Mouse (Mus musculus) ovary, postnatal 10 days (tissue): Measurements from ENCODE around the gene Senp7.
"Not testable (repeated sequence)": the region's sequence is repeated elsewhere in the genome, so short reads cannot be mapped to it uniquely, and the experiment has no call there.

Source experiments
- DNase-seq: peaks from one replicate; pipeline ENCODE4 v3.0.0; 2022; ENCODE audit warnings: low spot score

The Senp7 gene

DNA sequence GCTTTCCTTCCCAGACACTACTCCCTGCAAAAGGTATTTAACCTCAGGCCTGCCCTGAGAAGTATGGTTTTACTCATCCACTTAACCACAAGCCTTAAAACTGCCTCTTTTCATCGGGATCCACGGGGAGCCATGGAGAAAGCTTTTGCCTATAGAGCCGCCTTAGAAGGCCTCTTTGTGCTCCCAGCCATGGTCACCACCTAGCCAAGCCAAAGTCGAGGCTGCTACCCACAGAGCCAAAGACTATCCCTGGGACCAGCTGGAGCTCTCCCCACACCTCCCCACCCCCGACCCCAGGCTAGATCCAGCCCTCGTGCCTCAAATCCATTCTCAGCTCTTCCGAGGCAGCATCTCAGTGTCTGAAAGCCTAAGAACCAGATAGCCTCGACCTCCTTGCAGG lies 18.0 kb downstream of the Senp7 start:
- DNase-seq: no peak

DNA sequence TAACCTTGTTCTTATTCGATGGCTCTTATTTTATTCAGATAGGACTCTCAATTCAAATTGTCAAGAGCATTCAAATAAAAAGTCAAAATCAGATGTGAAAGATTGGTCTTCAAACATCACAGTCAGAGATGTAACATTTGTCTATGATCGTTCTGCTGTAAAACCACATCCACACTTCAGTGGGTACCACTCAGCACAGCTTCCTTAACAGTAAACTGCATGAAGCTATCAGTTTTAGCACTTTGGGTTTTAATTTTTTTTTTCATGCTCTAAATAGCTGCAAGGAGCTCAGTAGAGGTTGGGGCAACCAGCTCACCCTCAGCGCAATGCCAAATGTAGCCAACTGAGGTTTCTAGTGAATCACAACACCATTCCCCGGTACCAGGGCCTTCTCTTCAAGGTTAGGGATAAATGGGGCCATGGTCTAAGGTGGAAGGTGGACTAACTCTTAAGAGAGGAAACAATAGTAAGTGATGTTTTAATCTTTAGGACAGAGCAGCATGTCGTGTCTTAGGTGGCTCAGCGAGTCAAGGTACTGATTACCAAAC lies 20.5 kb downstream of the Senp7 start:
- no peak for DNase-seq

DNA sequence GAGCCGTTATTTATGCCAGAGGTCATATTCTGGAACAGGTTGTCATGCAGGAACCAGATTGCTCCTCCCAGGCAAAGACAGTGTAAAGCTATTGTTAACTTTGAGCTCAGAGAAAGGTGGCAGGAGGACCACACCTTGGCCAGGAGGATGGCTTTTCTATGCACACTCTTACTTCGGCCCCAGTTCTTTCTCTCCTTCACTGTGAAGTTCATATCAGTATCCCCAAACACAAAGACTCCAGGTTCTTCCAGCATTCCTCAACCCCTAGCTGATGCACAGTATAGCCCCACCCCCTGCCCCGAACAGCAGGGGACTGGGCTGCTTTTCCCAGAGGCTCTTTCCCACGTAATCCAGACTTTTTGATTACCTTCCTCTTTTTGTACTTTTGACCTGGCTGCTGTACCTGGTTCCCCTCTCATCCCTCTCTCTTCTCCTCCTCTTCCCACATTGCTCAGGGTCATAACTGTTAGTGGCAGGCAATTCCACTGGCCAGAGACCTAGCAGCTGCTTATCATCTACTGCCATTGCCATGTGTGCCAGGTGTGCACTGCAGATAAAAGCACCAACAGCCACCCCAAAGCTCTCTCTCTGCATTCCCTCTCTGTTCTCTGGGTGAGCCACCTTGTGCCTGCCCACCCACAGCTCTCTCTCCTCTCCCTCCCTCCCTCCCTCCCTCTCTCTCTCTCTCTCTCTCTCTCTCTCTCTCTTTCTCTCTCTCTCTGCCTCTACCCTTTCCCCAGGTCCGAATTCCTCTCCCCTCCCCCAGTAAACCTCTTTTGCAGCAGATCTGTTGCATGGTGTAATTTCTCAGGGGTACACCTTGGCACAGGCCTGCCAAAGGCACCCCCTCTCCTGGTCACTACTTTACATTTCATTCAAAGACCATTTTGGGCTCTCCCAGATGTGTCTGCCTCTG lies 23.4 kb downstream of the Senp7 start:
- no peak for DNase-seq

DNA sequence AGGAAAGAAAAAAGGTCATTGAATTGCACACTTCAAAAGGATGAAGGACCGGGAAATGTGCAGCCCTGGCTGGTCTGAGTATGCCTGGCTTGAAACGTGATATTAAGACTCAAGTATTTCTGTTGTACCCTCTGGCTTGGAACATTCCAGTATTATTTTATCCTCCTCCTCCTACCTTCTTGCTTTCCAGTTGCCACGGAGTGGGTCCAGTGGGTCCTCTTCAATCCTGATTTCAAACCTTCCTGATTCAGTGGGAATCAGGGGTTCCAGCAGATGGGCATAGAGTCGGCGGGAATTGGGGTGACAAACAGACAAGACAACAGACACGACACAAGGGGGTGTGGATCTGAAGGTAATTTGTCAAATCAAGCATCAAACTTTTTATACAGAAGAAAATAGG lies 24.4 kb downstream of the Senp7 start:
- no peak for DNase-seq

DNA sequence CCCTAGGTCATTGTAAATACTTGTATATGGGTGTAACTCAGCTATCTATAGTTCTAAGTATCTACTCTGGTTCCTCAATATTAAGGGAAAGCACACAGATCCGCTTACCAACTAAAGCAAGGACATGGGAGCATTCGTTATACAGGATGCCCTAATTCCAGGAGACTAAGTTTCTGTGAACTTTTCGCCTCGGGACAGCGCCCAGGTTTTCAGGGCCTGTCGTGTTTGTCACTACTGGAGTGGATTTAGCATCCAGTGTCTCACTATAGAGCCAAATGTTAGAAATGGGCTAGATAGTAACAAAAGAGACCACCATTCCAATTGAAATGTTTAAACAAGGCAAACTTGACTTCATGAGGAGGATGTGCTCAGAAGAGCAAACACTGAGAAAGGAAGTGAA lies 25.0 kb downstream of the Senp7 start:
- DNase-seq: not testable (repeated sequence)

DNA sequence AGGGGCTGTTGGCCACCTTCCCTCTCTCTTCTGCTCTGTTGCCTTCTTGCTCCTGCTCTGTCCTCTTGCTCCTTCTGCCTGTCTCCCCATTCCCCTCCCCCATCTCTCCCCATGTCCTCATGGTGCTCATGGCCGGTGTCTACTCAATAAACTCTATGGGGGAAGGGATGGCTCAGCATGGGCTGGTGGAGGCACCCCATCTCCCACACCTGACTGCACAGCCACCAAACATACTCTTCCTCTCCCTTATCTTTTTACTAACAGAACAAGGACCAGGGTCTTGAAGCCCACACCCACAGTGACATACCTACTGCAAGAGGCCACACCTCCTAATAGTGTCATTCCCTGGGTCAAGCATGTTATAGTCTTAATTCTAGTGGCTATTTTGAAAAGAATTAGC lies 26.0 kb downstream of the Senp7 start:
- no peak for DNase-seq

DNA sequence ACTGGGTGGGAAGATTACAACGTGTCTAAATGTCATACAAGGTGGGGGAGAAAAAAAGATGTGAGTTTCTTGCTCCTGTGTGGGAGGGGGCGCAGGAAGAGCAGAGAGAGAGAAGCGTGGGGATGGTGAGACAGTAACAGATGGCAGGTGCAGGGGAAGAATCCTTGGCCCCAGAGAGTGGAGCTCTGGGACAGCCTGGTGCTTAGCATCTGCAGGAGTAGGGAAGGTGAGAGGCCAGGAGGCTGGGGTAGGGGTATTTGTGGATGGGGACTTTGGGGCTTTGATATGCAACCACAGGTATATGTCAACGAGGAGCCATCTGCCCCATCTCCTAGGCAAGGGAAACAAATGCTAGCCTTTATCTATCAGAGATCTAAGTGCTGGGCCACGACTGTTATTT lies 26.4 kb downstream of the Senp7 start:
- DNase-seq: no peak

DNA sequence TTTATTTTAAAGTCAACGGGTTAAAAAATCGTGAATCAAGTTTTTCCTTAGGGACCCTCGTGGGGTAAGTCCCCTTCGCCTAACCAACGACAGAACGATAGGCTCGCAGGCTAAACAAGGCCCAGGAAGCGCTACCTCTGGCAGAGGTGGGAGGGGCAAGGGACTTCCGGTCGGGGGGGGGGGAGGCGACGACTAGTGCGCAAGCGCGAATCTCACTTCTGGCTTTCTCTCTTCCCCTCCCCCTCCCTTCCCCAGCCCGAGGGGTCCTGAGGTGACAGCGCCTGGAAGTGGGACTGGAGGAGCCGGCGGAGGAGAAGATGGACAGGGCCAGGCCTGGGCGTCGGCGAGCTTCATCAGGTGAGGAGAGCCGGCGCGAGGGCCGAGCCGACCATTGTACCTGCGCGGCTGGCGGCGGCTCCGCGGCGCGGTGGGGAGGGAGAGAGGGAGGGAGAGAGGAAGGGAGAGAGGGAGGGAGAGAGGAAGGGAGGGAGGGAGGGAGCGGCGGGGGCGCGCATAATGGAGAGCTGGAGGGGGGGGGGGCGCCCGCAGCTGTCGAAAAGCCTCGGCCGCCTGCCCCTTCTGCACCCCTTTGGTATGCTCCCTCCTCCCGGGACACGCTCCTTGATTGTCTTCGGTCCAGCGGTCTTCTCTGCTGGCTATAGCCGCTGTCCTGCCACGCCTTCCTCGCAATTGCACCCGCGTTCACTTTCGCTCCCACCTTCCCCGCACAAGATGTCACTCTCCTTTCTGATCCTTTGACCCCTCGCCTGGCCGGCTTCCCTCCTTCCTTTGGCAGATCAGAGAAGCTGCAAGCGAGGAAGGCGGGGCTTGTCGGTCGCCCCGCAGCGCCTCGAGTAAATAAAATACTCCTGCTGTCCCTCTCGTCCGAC lies 27.3 kb downstream of the Senp7 start:
- peak; percentile 80 for DNase-seq

DNA sequence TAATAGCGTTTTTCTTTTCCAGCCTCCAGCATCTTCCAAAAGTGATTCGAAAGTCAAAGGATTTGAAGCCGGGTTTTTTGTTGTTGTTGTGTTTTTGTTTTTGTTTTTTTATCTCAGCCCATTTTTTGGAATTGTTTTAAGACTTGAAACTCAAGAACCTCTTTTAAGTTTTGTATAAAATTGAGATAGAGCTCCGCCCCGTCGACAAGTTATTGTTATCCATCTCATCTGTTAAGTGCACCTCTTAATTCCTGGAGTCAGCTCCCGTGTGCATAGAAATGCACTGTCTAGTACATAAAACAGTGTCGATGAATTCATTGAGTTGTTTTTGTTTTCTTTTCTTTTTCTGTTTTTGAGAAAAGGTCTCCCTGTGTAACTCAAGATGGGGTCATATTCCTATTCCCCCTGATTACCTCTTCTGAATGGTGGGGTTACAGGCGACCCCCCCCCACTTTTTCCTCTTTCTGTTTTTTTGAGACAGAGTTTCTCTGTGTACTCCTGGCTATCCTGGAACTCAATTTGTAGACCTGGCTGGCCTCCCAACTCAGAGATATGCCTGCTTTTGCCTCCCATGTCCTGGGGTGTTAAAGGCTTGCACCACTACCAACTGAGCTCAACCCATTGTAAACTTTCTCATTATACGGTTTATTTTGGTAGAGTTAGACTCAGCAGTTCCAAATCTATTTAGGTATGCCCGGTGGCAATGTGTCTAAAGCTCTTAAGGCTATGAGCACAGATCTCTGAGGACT lies 28.2 kb downstream of the Senp7 start:
- no peak for DNase-seq

DNA sequence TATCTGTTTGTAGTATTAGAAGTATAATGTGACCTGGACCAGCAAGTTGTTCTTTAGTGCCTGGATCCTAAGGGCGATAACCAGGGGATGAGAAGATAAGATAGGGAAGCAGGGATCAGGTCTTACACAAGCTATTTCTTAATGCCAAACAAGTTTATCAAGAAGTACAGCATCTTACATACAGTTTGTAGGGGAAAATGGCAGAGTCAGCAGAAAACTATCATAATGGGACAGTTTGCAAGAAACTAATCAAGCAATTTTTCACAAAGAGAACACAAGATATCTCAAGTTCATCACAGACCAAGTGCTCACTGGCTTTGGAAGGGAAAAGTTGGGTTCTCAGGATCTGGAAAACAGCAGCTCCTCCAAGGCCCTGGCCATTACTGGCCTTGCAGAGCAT lies 31.3 kb downstream of the Senp7 start:
- DNase-seq: no peak

DNA sequence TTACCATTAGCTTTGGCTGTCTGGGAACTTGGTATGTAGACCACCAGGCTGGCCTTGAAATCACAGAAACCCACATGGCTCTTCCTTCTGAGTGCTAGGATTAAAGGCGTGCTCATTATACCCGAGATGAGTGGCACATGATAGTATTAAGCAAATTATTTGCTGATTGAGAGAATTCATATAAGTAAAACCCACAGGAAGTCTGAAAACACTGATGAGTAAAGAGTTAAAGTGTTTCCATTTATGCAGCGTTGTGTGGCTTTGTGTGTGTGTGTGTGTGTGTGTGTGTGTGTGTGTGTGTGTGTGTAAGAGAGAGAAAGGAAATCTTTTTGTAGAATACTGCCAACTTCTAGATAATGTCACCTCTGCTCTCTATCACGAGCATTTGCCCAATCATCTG lies 33.6 kb downstream of the Senp7 start:
- no peak for DNase-seq

DNA sequence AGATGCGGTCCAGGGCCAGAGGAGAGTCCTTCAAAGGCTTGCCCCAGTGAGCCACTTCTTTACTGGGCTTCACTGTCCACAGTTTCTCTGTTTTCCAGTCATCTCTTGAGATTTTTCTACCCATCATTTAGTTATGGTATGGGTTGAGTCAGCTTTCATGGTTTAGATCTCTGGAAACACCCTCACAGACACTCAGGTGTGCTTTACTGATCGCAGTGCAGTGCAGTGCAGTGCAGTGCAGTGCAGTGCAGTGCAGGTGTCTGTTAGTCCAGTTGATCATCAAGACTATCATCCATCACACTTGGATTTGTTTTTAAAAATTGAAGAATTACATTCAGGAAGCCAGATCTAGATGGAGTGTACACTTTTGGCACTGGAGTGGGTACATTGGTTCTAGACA lies 38.2 kb downstream of the Senp7 start:
- DNase-seq: no peak

DNA sequence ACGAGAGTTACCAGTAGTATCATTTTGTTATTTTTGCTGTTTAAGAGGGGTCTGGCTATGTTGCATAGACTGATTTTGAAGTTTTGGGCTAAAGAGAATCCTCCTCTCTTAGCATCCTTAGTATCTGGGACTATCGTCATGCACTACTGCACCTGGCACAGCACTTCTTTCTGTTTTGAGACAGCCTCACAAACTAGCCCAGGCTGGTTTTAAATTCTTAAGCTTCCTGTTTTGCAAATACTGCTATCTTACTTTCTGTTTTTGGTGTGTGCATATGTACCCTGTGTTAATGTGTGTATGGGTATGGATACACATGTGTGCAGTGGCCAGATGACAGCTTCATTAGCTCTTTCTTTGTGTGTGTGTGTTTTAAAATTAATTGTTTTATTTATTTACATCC lies 42.2 kb downstream of the Senp7 start:
- DNase-seq: no peak

DNA sequence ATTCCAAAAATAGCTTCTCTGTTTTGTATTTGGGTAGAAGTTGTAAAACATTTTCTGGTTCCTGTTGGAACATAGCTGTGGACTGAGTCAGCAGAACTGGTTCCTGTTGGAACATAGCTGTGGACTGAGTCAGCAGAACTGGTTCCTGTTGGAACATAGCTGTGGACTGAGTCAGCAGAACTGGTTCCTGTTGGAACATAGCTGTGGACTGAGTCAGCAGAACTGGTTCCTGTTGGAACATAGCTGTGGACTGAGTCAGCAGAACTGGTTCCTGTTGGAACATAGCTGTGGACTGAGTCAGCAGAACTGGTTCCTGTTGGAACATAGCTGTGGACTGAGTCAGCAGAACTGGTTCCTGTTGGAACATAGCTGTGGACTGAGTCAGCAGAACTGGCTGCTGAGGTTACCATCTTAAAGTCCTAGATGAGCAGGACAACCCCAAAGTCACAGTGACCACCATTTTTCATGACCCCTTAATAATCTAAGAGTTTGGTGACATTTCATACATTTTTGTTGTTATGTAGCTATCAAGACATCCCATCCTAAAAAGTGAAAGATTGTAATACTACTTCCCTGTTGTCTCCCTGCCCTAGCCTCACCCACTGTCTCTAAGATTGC lies 48.4 kb downstream of the Senp7 start:
- DNase-seq: not testable (repeated sequence)

DNA sequence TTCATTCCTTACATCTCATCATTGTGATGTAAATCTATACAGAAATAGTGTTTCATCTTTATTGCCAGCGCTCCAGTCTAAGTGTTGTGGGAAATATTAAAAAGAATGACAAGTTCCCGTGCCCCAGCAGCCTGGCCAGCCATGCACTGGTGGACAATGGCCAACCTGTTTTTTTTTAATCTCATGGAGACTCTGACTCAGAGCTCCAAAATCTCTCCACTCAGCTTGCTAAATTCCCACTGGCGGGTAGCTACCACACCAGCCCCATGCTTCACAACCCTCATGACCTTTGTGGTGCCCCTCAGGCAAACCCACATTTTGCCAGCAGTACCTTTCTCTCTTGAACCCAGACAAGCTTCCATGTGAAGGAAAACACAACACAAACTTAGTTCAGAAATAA lies 67.6 kb downstream of the Senp7 start:
- DNase-seq: no peak

DNA sequence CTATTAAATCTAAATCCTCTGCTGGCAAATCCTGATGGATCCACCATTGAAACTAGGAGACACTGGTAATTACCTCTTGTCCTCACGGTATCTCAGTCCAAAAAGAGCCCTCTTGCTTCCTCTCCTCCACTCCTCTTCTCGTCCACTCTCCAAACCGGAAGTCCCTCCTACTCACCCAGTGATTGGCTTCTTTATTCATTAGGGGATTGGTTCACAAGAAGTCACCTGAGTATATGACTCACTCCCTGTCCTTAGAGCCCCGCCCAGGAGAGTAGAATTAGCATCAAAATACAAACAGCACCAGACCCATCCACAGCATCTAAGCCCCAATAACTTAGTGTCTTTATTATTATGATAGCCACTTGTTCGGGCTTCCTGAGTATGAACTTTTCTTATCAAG lies 68.0 kb downstream of the Senp7 start:
- no peak for DNase-seq

DNA sequence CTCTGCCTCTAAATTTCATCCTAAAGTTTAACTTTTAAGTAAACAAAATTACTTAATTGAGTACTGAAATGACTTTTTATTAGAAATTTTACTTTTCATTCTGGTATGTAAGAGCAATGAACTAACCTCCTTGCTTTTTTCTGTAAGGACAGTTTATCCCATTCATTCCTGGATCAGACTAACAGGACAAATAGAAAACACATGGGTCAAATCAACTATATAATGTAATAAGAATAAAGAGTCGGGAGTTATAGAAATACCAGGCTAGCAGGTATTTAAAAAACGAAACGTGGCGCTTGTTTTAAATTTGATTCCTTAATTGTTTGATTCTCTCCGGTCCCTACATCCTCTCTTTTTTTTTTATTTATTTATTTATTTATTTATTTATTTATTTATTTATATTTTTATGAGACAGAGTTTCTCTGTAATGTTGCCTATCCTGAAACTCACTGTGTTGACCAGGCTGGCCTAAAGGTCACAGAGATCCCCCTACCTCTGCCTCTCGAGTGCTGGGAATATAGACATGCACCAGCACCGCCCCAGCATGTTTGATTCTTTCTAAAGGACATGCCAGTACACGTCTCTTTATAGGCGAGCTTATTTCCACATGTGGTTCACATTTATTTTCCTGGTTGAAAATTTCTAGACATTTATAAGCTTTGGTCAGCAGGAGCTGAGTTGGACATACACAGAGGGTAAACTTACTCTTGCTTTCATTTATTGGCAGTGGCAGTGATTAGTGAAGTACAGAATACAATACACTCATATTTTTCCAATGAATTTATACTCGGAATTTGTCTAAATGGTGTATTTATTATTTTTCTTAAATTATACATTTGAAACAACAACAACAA lies 69.4 kb downstream of the Senp7 start:
- no peak for DNase-seq

DNA sequence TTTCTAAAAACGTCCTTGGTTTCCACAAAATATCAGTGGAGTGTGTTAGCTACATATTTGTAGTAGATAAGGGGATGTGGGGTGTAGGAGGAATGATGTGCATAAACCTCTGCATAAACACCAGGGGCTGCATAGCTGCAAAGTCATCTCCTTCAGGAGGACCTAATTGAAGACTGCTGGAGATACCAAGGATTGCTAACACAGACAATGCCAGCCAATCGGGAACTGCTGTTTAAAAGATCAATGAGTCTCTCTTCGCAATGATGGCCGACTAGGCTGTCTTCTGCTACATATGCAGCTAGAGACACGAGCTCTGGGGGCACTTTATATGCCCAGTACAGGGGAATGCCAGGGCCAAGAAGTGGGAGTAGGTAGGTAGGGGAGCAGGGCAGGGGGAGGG lies 74.4 kb downstream of the Senp7 start:
- no peak for DNase-seq

DNA sequence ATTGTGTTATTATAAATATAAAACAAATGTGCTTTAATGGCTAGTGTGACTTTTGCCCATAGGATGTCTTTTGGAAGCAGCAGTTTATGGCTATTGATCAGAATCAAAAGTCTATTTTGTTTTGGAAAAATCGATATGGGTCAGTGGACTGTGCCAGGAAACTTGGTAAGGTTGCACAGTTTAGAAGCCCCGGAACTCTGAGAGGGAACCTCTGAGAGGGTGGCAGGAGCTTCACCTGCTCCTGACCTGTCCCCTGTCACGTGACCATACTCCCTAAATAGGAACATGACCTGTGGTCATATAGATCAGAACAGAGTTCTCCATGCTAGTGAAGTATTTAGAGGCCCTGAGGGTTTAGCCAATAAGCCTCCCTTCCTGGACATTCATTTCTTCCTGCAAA lies 75.9 kb downstream of the Senp7 start:
- DNase-seq: no peak

DNA sequence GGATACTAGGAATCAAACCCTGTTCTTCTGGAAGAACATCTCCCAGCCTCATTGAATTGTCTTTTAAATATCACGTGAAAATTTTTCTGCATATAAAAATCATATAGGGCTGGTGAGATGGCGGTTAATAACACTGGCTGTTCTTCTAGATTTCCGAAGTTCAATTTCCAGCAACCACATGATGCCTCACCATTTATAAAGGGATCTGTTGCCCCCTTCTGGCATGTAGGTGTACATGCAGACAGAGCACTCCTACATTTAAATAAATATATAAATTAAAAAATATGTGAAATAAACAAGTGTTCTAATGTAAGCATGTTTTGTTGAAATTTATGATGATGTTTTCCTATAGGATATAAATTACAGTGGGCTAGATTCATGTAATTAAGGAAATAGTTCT lies 83.5 kb downstream of the Senp7 start:
- DNase-seq: no peak

DNA sequence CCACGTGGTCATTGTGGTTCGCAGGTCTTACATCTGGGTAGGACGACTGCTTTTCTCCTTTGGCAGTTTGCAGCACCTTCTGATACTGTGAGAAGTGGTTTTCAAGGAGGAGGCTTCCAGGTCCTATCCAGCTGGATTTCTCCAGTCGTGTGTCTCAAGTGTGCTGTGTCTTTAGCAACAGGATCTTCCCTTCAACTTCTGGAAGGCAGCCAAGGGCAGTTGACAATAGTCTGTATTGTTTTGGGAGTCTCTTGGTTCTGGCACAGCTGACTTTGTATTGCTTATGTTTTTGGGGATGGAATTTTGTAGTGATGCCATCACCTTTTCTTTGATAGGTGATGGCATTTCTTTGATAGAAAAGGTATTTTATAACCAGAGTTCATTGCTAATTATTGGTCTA lies 86.0 kb downstream of the Senp7 start:
- DNase-seq: no peak
